Mouse (Mus musculus) thymus, postnatal 4 days (tissue): ENCODE measurements at regions not wholly inside any gene's neighbourhood (a gene's known extent, or its start where the extent isn't known, plus 50 kb on each side); places are given as distances from the start of the nearest gene placed in this dataset.
A peak's percentile ranks its signal among the peaks of the same experiment; 100 is the strongest.

Source experiments
- DNase-seq: peaks from one replicate; pipeline ENCODE4 v3.0.0; 2021

GRCm38 (mm10) chr1:60627367-60627766, 60.5 kb upstream of the Raph1 start:
- DNase-seq, result peak; percentile 31

GRCm38 (mm10) chr1:60625698-60626486, 59.0 kb upstream of the Raph1 start:
- DNase-seq, result no peak

GRCm38 (mm10) chr1:60624231-60624630, 57.3 kb upstream of the Raph1 start:
- no peak for DNase-seq

GRCm38 (mm10) chr1:60623440-60624016, 56.6 kb upstream of the Raph1 start:
- DNase-seq, result no peak

- no peak for DNase-seq
Measured at GRCm38 (mm10) chr1:60621770-60622169, 54.9 kb upstream of the Raph1 start.

- DNase-seq, result no peak
Measured at GRCm38 (mm10) chr1:60621064-60621726, 54.3 kb upstream of the Raph1 start.

- no peak for DNase-seq
Measured at GRCm38 (mm10) chr1:60618389-60618788, 51.5 kb upstream of the Raph1 start.

GRCm38 (mm10) chr1:60616916-60617315, 50.0 kb upstream of the Raph1 start:
- no peak for DNase-seq
